Mouse (Mus musculus): ENCODE results near the gene Gm17018.

The Gm17018 gene

DNA sequence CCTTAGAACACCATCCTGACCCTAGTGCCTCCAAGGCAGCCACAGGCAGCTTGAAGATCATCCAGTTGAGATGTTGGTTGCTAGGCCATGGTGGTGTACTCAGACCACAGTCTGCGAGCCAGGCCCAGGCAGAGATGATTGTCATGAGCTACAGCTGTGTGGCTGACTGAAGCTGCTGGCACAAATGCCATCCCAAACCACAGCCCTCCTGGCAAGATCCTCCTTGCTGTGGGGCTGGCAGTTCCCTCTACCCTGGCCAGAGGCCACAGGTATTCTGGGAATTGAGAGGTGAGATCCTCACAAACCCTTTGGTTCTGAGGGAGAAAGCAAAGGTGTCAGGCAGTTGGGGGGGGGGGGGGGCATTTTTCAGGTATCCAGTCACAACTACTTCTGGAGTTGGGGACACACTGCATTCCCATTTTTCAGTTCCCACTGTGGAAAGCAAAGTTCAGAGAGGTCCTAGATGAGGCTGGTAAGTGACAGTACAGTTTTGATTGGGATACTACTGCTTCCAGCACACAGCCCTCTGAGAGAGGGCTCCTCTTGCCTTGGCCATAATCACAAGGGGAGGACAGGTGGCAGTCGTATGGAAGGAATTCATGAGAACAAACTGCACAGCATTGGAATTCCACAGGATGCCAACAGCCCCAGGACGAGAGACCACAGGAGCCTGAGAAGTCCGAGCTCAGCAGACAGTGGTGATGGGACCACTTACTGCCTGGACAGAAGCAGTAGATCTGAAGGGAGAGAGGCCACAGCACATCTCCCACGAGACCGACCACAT lies 27.3 kb downstream of the Gm17018 start:
- in situ Hi-C loops (cut with MboI, MseI) = no loop called here

DNA sequence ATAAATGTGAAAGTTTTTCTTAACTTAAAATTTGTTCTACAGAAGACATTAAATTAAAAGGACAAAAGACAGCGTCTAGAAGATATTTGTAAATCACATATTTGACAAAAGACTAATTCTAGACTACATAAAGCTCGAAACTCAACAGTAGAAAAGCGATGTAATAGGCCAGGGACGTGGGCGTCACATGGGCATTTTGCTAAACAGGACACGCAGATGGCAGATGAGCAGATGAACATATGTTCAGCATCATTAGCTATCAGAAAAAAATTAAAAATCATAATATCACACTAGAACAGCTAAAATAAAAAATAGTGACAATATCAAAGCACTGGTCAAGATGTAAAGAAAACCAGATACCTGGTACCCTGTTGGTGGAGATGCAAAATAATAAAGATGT lies 29.3 kb downstream of the Gm17018 start:
- in situ Hi-C loops (cut with MboI, MseI) = no loop called here

DNA sequence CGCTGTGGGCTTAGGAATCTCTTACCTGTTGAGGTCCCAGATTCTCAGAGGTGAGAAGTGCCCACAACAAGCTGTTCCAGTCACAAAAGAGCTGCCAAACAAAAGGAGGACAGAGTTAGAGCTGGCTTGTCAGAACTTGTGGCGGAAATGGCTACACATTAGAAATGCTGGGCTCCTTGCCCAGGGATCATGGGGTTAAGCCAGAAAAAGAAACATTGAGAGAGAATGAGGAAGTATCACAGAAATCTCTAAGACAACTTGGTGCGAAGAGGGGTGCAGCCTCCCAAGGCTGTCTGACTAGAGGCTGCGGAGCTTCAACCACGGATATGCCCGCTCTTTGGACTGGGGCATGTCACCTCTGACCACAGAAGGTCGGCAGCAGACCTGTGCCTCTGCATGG lies 31.3 kb downstream of the Gm17018 start:
- in situ Hi-C loops (cut with MboI, MseI) = no loop called here

DNA sequence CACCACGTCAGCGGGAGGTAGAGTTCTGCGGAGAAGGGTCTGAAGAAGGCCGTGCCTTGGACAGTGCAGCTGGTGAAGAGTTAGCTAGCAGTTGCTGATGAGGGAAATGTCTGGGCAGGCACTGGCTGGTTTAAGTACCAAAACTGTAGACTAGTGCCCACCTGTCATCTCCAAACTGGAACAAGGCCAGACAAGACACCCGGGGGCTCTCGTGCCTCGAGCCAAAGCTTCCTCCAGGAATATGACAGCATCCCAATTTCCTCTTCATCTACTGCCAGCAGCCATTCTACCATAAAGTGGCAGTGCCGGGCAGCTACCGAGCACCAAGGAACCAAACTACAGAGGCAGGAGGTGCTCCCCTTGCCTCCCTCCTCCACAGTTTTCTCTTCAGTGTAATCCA lies 32.5 kb downstream of the Gm17018 start:
- in situ Hi-C loops (cut with MboI, MseI) = no loop called here

DNA sequence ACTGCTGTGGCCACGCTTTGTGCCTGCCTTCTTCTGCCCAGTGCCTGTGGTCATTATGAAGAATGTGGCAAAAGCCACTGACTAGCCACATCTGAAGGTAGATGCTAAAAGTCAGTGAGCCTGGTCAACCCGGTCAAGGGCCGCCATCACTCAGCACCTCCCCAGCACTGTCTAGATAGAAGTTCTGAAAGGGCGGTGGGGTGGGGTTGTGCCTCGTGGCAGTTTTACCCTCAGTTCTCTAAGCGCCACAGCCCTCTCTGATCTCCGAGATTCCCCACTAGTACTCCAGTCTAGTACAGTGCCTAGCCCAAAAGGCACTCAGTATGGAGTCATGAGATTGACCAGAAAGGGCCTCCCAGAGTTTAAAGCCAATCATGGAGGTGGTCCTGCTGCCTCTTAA lies 33.7 kb downstream of the Gm17018 start:
- in situ Hi-C loops (cut with MboI, MseI) = no loop called here

DNA sequence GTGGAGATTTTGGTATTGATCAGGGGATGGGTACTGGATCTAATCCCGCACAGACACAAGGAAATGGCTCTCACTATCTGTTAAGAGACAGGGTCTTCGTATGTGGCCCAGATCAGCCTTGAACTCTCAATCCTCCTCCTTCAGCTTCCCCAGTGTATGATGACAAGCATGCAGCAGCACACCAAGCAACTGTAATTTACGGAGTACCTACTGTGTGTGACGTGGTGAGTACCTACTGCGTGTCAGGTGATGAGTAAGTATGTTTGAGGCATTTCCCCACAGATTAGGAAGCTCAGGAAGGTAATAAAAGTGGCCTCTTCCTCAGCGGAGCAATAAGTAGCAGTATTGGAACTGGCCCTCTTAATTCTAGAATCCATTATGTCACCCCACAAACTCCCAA lies 35.1 kb downstream of the Gm17018 start:
- in situ Hi-C loops (cut with MboI, MseI) = no loop called here

DNA sequence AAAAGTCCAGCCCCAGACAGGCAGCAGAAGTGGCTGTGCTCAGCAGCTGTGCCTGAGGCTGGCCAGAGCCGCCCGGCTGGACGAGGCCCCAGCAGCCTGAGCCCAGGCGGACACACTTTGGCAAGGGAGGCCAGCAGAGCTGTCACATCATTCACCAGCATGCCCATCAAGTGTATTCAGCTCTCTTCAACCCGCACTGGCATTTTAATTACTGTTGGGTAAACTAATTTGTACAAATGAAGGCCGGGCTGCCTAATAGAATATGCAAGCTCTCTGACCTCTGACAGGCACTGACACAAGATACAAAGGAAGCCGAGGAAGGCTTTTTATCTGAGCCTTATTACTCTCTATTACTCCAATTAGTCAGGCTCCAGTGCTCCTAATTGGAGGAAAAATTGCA lies 35.6 kb downstream of the Gm17018 start:
- in situ Hi-C loops (cut with MboI, MseI) = no loop called here

DNA sequence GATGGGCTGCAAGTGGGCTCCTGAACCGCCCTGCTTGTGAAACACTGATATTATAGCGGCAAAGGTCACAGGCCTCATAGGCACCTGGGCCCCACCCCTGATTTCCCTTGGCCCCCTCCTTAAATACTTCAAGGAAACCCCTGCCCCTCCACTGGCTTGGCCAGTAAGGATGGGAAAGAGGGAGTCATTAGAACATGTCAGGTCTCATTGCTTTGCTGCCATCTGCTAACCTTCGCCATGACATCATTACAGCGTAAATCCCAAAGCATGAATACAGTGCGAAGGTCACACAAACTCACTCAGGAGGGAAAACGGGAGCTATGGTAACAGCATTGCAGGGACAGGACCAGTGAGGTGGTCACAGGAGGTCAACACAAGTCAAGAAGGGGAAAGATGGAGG lies 36.0 kb downstream of the Gm17018 start:
- in situ Hi-C loops (cut with MboI, MseI) = no loop called here

DNA sequence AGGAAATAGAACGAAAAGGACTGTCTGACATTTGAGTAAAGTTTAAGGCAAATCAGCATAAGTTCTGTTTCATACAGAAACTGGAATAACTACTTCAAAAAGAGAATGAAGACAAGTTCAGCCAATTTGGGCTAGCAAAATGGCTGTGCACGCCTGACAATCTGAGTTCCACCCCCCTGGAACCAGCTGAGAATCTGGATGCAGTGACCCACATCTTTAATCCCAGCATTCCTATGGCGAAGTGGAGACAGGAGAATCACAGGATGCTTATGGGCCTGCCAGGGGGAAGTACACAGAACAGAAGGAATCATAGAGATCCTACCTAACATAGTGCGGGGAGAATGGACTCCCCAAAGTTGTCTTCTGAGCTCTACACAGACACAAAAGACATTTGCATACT lies 36.7 kb downstream of the Gm17018 start:
- in situ Hi-C loops (cut with MboI, MseI) = no loop called here

DNA sequence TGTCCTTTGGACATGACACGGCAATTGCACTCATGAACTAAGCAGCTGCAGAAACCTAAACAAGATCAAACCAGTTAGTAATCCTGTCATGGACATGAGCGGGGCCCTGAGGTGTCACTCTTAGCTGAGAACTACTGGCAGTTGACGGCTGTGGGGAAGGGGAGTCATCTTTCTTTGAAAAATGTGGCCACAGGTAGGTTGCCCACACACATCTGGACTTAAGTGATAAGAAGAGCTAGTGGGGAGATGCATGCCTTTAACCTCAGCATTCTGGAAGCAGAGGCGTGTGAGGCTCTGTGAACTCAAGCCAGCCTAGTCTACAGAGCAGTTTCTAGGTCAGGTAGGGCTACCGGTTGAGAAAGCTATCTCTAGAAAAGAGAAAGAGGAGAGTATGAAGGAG lies 42.2 kb downstream of the Gm17018 start:
- in situ Hi-C loops (cut with MboI, MseI) = loop anchor here (5.0 kb wide), 1 partner anchor 35 kb away; no protein-coding TSS in a partner anchor

DNA sequence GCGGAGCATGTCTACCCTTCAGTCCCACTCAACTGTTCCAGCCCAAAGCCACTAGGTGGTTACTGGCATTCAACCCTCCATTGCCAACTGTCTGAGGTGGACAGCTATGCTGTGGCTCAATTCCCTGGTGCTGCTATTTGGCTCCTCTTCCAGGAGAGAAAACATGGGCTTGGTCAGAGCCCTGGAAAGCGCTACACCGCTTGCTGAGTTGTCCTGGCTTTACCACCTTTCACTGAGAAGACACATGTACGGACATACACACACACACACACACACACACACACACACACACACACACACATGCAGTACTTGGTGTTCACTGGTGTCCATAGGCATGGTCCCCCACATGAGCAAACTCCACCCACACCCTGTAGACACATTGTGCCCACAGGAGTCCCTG lies 46.3 kb downstream of the Gm17018 start:
- in situ Hi-C loops (cut with MboI, MseI) = no loop called here

DNA sequence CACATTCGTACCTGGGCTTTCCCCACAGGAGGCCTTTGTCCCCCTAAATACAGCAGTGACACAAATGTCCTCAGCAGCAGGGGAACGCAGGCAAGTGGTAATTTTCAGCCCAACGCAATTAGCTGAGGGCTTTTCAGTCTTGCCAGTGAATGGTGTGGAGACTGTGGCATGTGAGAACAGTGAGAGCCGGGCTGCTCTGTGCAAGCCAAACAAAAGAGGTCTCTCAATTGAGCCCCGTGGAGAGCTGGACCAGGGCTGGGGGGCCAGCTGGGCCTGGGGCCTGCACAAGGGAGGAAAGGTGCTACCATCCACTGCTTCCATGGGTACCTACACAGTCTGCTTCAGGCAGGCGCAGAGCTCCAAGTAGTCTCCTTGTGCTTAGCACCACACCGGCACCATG lies 47.1 kb downstream of the Gm17018 start:
- in situ Hi-C loops (cut with MboI, MseI) = no loop called here

DNA sequence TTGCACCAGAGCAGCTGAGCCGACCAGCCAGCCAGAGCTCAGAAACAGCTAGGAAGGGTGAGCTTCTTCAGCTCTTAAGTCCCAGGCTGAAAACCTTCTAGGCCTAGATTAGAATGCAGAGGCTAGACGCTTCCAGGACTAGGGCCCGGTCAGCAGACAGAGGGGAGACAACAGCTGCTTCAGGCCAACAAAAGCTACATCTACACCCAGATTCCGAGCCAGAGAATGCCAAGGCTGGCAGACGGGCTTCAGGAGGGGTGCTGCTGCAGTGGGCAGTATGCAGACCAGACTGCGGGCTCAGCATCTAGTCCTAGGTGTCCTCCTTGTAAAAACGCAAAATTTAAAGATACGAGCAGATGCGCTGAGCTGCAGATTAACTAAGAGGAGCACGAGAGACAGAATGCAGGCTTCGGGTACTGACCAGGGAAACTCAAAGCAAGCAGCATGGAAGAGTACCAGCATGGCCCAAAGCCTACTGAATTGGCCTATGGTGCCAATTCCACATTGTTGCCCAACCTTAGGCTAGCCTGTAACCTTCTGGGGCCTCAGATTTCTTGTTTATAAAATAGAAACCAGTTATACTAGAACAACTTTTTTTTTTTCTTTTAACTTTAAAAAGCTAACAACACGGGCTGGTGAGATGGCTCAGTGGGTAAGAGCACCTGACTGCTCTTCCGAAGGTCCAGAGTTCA lies 48.4 kb downstream of the Gm17018 start:
- in situ Hi-C loops (cut with MboI, MseI) = no loop called here

DNA sequence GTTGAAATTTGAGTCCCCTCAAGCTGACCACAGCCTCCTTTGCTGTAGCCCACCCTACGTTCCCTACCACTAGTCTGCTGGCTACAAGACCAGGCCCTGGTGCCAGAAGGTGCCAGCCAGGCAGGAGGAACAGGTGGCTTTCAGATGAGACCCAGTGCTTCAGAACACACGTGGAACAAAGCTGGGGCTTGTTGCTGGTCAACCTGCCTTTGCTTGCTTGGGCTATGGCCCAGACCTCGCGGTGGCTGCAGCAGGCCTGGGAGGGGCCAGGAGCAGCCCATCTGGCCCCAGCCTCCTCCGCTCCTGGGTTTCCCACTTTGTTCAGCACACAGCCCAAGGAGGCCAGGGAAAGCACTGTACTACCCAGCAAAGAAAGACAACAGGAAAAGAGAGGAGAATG lies 50.4 kb downstream of the Gm17018 start:
- in situ Hi-C loops (cut with MboI, MseI) = no loop called here

DNA sequence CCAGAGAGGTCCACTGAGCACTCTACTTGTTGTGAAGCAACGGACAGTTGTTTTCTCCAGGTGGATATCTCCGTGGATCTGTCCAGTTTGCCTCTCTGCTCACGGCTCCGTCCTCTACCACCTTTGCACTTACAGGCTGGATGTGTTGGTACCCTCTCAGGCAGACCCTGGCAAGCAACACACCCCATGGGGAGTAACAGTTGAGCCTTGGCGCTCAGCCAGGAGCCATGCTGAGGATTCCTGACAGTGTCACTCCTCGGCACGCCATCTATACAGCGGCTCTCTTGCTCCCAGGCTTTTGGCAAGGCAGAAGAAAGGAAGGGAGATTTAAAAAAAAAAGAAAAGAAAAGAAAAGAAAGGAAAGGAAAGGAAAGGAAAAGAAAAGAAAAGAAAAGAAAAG lies 54.0 kb downstream of the Gm17018 start:
- in situ Hi-C loops (cut with MboI, MseI) = no loop called here

DNA sequence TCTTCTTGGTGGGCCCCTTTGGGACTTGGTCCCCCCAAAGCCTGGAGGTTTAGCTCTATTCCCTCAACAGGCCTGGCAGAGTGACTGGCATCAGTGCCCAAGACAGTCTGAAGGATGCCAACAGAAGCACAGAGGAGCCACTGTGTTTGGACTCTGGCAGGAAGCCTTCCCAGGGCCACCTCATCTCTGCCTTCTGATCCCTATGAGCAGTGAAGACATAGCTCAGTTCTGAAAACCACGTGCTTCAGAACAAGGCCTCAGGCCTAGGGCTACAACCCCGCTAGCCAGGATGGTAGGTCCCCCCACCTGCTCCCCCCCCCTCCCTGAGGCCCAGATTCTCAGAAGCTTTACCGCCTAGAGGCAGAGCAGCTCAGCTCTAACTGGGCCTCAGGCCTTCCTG lies 54.5 kb downstream of the Gm17018 start:
- in situ Hi-C loops (cut with MboI, MseI) = no loop called here

DNA sequence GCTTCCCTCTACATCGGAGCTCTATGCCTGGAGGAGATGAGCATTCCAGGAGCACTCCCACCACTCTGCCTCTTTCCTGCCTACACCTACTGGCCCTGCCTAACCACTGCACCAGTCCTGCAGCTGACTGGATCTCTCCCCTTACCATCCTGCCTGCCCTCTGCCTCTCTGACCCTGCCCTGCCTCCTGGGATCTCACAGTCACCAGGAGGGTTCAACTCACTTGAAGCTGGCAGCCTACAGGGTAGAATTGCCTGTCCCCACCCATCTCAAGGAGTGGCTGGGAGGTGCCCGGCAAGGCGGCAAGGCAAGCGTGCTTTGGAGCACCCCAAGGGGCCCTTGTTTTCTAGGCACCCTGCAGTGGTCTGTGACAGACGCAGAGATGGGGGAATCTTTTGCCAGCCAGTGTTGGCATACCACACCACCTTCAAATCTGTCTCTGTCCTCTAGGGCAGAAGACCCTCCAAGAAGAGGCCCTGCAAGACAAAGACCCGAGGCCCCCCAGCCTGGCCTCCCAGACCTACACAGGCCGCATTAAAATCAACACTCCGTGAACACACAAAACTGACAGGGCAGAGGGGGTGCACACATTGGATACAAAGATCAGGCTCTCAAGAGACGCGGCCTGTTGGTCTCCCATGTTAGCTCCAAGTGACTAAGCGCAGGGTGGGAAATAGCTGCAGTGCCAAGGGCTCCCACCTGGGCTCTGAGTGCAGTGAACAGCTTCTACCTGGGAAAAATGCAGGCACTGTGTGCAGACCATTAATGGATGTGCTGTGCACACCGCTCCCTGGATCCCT lies 55.2 kb downstream of the Gm17018 start:
- in situ Hi-C loops (cut with MboI, MseI) = no loop called here

DNA sequence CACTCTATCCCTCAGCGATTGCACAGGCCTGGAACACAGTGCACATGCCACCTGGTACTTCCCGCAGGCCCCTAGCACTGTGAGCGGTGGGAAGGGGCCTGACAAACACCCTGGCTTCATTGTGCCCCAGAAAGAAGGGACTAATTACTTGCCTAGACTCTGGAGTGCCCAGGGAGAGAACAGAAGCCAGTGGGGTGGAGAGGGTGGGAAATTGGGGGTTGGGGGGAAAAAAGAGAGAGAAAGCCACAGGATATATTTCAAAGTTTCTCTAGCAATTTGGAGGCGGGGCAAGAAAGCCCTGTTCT lies 55.8 kb downstream of the Gm17018 start:
- in situ Hi-C loops (cut with MboI, MseI) = no loop called here

DNA sequence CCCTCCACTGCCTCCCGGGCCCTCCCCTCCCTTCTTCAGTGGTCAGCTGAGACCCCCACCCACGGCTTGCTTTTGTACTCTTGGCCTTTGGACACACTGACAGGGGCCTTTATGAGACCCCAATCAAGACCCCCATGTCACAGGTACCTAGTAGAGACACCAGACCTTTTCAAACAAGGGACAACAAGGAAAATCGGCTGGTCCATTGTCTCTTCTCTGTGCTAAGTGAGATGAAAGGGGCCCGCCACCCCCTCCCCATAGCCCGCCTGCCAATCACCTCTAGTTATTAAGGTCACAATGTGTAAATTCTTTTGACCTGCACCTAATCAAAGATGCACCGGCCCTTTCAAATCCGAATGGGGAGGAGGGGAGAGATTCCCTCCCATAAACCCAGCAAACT lies 56.3 kb downstream of the Gm17018 start:
- in situ Hi-C loops (cut with MboI, MseI) = no loop called here

DNA sequence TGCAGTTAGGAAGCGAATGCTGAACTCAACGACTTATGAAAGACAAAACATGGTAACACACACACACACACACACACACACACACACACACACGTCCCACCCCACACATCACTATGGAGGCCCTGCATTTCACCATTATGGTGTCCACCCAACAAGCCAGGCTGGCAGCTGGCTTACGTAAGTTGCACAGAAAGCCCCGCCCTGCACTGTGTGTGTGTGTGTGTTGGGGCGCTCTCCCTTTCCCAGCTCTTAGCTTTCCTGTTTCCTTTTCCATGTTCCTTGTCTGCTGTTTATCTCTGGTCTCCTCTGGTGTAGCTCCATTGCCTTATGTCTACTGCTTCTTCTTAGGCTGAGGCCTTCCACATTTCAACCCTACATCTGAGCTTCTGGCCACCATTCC lies 57.8 kb downstream of the Gm17018 start:
- in situ Hi-C loops (cut with MboI, MseI) = no loop called here

DNA sequence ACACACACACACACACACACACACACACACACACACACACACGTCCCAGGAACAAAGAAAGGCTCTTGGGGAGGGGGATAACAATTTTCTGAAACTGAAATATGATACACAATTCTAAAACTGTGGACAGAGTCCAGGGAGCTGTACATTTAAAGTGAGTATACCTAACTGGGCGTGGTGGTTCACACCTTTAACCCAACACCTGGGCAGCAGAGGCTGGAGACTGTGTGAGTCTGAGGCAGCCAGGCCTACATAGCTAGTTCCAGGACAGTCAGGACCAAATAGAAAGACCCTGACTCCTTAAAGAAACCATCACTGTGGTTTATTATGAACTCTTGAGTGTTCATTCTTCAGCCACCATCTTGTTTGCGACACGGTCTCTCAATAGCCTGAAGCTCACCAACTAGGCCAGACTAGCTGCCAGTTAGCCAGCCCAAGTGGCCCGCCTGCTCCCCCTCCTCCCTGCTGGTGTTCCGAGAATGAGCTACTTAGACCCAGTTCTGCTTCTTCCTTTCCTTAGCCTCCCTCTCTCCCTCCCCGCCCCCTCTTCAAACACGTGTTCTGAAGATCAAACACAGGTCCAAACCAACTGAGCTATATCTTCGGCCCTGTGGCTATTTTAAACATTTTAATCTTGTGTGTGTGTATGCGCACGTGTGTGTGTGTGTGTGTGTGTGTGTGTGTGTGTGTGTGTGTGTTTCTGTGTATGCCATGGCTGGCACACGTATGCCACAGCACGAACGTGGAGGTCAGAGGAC lies 59.5 kb downstream of the Gm17018 start:
- in situ Hi-C loops (cut with MboI, MseI) = loop anchor here (5.0 kb wide), 1 partner anchor 103 kb away; no protein-coding TSS in a partner anchor

DNA sequence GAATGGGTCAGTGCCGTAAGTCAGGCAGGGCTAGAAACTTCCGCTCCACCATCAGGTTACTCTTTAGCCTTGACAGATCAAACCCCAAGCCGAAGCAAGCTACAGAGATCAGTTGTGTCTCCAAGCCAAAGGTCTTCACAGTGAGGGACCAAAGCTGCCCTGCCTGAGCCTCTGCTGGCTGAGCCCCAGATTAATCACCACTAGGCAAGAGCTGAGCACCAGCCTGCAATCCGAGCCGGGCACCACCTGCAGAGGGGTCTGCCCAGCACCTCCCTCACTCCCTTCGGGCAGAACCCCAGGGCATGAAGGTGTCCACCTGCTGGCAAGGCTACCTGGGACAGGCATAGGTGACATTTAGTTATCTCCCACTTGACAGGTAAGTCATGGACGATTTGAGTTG lies 60.6 kb downstream of the Gm17018 start:
- in situ Hi-C loops (cut with MboI, MseI) = loop anchor here (5.0 kb wide), 1 partner anchor 104 kb away; no protein-coding TSS in a partner anchor
